Mouse (Mus musculus) heart, embryonic 14.5 days (tissue): ENCODE measurements at regions not wholly inside any gene's neighbourhood (a gene's known extent, or its start where the extent isn't known, plus 50 kb on each side); places are given as distances from the start of the nearest gene placed in this dataset.

Source experiments
- ATAC-seq: fragments of 200-750 bp; cut with Nextera tagmentation; 2 replicates; pipeline ENCODE4 v1.8.0; 2017; ENCODE audit warnings: low read depth, moderate TSS enrichment; ENCODE audit not compliant: insufficient number of reproducible peaks, insufficient read depth, low FRiP score
- H3K27ac ChIP-seq, 2 experiments: fragments of 200-500 bp in 1 of 2; fragments of 300-500 bp in 1 of 2; sonication (generic) in 1 of 2; replicated peaks in 1 of 2; 2 replicates each; pipeline ENCODE4 v1.5.1; 2012 to 2014; ENCODE audit warnings: low read depth in 2 of 2, low read length in 2 of 2, control low read depth in 1 of 2, mild to moderate bottlenecking in 1 of 2, mixed read lengths in 1 of 2; ENCODE audit not compliant: control insufficient read depth in 1 of 2, insufficient read depth in 1 of 2
- H3K27me3 ChIP-seq: fragments of 300-500 bp; sonication (generic); 2 replicates; pipeline ENCODE4 v1.6.1; 2014; ENCODE audit warnings: mild to moderate bottlenecking, low read length, control low read depth; ENCODE audit not compliant: control insufficient read depth, insufficient read depth
- H3K36me3 ChIP-seq: fragments of 300-500 bp; sonication (generic); 2 replicates; pipeline ENCODE4 v1.6.1; 2014; ENCODE audit warnings: mild to moderate bottlenecking, control low read depth, low read length, mixed read lengths; ENCODE audit not compliant: control insufficient read depth, insufficient read depth
- H3K4me1 ChIP-seq, 2 experiments: fragments of 200-500 bp in 1 of 2; fragments of 300-500 bp in 1 of 2; sonication (generic) in 1 of 2; 2 replicates each; pipeline ENCODE4 v1.6.1; 2012 to 2014; ENCODE audit warnings: low read length in 2 of 2, control low read depth in 1 of 2, mixed read lengths in 1 of 2; ENCODE audit not compliant: control insufficient read depth in 2 of 2, insufficient read depth in 2 of 2
- H3K4me2 ChIP-seq: fragments of 300-500 bp; sonication (generic); 2 replicates; pipeline ENCODE4 v1.6.1; 2014; ENCODE audit warnings: mild to moderate bottlenecking, low read length
- H3K4me3 ChIP-seq, 2 experiments: fragments of 200-500 bp in 1 of 2; fragments of 300-500 bp in 1 of 2; sonication (generic) in 1 of 2; 2 replicates each; pipeline ENCODE4 v1.5.1; 2012 to 2014; ENCODE audit warnings: low read length in 2 of 2, mild to moderate bottlenecking in 2 of 2, control low read depth in 1 of 2, low read depth in 1 of 2, moderate library complexity in 1 of 2; ENCODE audit not compliant: control insufficient read depth in 1 of 2, insufficient read depth in 1 of 2
- H3K9ac ChIP-seq: fragments of 300-500 bp; sonication (generic); 2 replicates; pipeline ENCODE4 v1.6.1; 2014; ENCODE audit warnings: mild to moderate bottlenecking, low read length
- H3K9me3 ChIP-seq: fragments of 300-500 bp; sonication (generic); 2 replicates; pipeline ENCODE4 v1.6.1; 2016; ENCODE audit warnings: low read length, control low read depth; ENCODE audit not compliant: control insufficient read depth
- WGBS: fragments of 180-500 bp; shearing (Covaris S2); extraction: QIAGEN DNeasy Blood & Tissue Kit; methylation state at CpG from one replicate; pipeline ENCODE4 v1.1.7; 2014; 5-methylcytosine and 5-hydroxymethylcytosine counted together

GRCm38 (mm10) chr5:35162607-35163006 is 57.0 kb upstream of the Lrpap1 start:
- H3K9ac ChIP-seq: no peak overlapping the region
- no peaks in the 10 kb centered on the region for H3K9me3 ChIP-seq
- H3K27me3 ChIP-seq: no peaks in the 10 kb centered on the region
- no peak overlapping the region for H3K27ac ChIP-seq
- H3K4me2 ChIP-seq: no peak overlapping the region
- no peak overlapping the region for H3K4me3 ChIP-seq
- H3K4me1 ChIP-seq: peaks cover 32 to 37% of the 10 kb centered on the region in 2 experiments
- H3K36me3 ChIP-seq: no peaks in the 10 kb centered on the region
- ATAC-seq: no peak
- 94% methylated on average over 4 of the region's 4 CpGs for WGBS

GRCm38 (mm10) chr5:35162120-35162519 is 56.6 kb upstream of the Lrpap1 start:
- no peaks in the 10 kb centered on the region for H3K27me3 ChIP-seq
- peaks cover 32 to 37% of the 10 kb centered on the region in 2 experiments for H3K4me1 ChIP-seq
- no peak overlapping the region for H3K4me2 ChIP-seq
- no peaks in the 10 kb centered on the region for H3K36me3 ChIP-seq
- H3K27ac ChIP-seq: no peak overlapping the region
- no peak overlapping the region for H3K9ac ChIP-seq
- H3K9me3 ChIP-seq: no peaks in the 10 kb centered on the region
- no peak for ATAC-seq
- H3K4me3 ChIP-seq: no peak overlapping the region
- 81% methylated on average over 3 of the region's 3 CpGs for WGBS

- H3K9me3 ChIP-seq: no peaks in the 10 kb centered on the region
- no peak overlapping the region for H3K4me3 ChIP-seq
- WGBS: 44% methylated on average over 5 of the region's 5 CpGs
- H3K9ac ChIP-seq: no peak overlapping the region
- no peak overlapping the region for H3K27ac ChIP-seq
- peaks cover 30 to 35% of the 10 kb centered on the region in 2 experiments for H3K4me1 ChIP-seq
- no peak for ATAC-seq
- no peaks in the 10 kb centered on the region for H3K27me3 ChIP-seq
- H3K4me2 ChIP-seq: no peak overlapping the region
- no peaks in the 10 kb centered on the region for H3K36me3 ChIP-seq
These were observed 55.6 kb upstream of the Lrpap1 start for GRCm38 (mm10) chr5:35160929-35161815.

GRCm38 (mm10) chr5:35159854-35160253 is 54.3 kb upstream of the Lrpap1 start:
- Histone ChIP-seq H3K4me1 (peaks cover 23 to 26% of the 10 kb centered on the region in 2 experiments), H3K36me3 (no peaks in the 10 kb centered on the region), H3K27me3 (no peaks in the 10 kb centered on the region), H3K4me2 (no peak overlapping the region), H3K27ac (no peak overlapping the region), H3K4me3 (no peak overlapping the region), H3K9ac (no peak overlapping the region), H3K9me3 (no peaks in the 10 kb centered on the region)
- WGBS: 75% methylated on average over 4 of the region's 4 CpGs
- no peak for ATAC-seq

GRCm38 (mm10) chr5:35159178-35159661 is 53.7 kb upstream of the Lrpap1 start:
- Histone ChIP-seq H3K36me3 (no peaks in the 10 kb centered on the region), H3K4me1 (peaks cover 23 to 26% of the 10 kb centered on the region in 2 experiments), H3K9me3 (no peaks in the 10 kb centered on the region), H3K9ac (no peak overlapping the region), H3K27ac (peak overlapping the region in 1 of 2 experiments; percentile 37; a peak in 2 of 4 replicates), H3K4me3 (no peak overlapping the region), H3K27me3 (no peaks in the 10 kb centered on the region), H3K4me2 (no peak overlapping the region)
- ATAC-seq: no peak
- 55% methylated on average over 9 of the region's 9 CpGs for WGBS

GRCm38 (mm10) chr5:35158346-35159047 is 52.9 kb upstream of the Lrpap1 start:
- H3K27me3 ChIP-seq: no peaks in the 10 kb centered on the region
- H3K4me2 ChIP-seq: no peak overlapping the region; the same call in 1 of the 2 replicates
- no peak overlapping the region for H3K4me3 ChIP-seq
- ATAC-seq: 0 out of 2 replicates have a peak, but pooled peaks have one; percentile 36
- WGBS: 26% methylated on average over 8 of the region's 8 CpGs
- H3K9me3 ChIP-seq: no peaks in the 10 kb centered on the region
- no peak overlapping the region for H3K9ac ChIP-seq
- peak overlapping the region; percentile 15 to 26 for H3K27ac ChIP-seq
- peaks cover 23 to 26% of the 10 kb centered on the region in 2 experiments for H3K4me1 ChIP-seq
- H3K36me3 ChIP-seq: no peaks in the 10 kb centered on the region

- no peak overlapping the region for H3K27ac ChIP-seq
- no peak overlapping the region; the same call in 1 of the 2 replicates for H3K9ac ChIP-seq
- ATAC-seq: no peak
- no peaks in the 10 kb centered on the region for H3K27me3 ChIP-seq
- peaks cover 27 to 32% of the 10 kb centered on the region in 2 experiments for H3K4me1 ChIP-seq
- H3K4me2 ChIP-seq: no peak overlapping the region
- WGBS: 71% methylated on average over 7 of the region's 7 CpGs
- no peaks in the 10 kb centered on the region for H3K36me3 ChIP-seq
- H3K9me3 ChIP-seq: 0 out of 2 replicates have a peak, but pooled peaks cover under 1% of the 10 kb centered on the region
- H3K4me3 ChIP-seq: no peak overlapping the region
These were observed 50.8 kb upstream of the Lrpap1 start for GRCm38 (mm10) chr5:35156371-35156770.
